Mouse (Mus musculus): ENCODE results near the gene Wfdc6a. TPM values are rescaled to one million over a fixed set of nuclear protein-coding genes. Genes with fewer than 3 reads are reported as not detected.

The Wfdc6a gene
- polyA plus RNA-seq, 2 experiments: 0.06 to 0.19 TPM

GRCm38 (mm10) chr2:164563339-164564038 lies 21.8 kb downstream of the Wfdc6a start:
- ATAC-seq (ENCODE audit: insufficient read depth) (no peak), DNase-seq (ENCODE audit: low read depth in 3 of 3, low spot score in 3 of 3) (no peak)
- under 1% methylated on average over 32 of the region's 32 CpGs for WGBS (ENCODE audit: insufficient replicate concordance)
- H3K4me3 ChIP-seq (ENCODE audit: insufficient read depth in 1 of 2, low read depth in 2 of 2, low read length in 2 of 2): peak overlapping the region; percentile 25 to 31; a peak in 3 of 4 replicates
- H3K4me2 ChIP-seq (ENCODE audit: low read depth): peak overlapping the region; percentile 55
- H3K4me1 ChIP-seq (replicated peaks; ENCODE audit: control insufficient read depth in 2 of 2, insufficient read depth in 2 of 2, low read length in 1 of 2): peaks cover 0 to 5% of the 10 kb centered on the region in 2 experiments; a peak in 1 of 4 replicates
- H3K27me3 ChIP-seq (ENCODE audit: control insufficient read depth, insufficient read depth, low read length): peaks cover 20% of the 10 kb centered on the region
- no peaks in the 10 kb centered on the region for H3K9me3 ChIP-seq (ENCODE audit: control insufficient read depth, low read length)
- no peak overlapping the region for H3K27ac ChIP-seq
- no peaks in the 10 kb centered on the region for H3K36me3 ChIP-seq (replicated peaks; ENCODE audit: control insufficient read depth, insufficient read depth, low read depth)
- H3K9ac ChIP-seq (replicated peaks): no peak overlapping the region
- peak; percentile 32; the same call in 1 of the 2 replicates for TF ChIP-seq CTCF (IDR thresholded peaks at IDR 0.05; ENCODE audit: low read depth)
- no peak for TF ChIP-seq EP300 (IDR thresholded peaks at IDR 0.05; ENCODE audit: low read depth)

- DNase-seq (ENCODE audit: low read depth in 3 of 3, low spot score in 3 of 3) (no peak), ATAC-seq (ENCODE audit: insufficient read depth) (no peak)
- Histone ChIP-seq H3K9me3 (ENCODE audit: control insufficient read depth, low read length) (no peaks in the 10 kb centered on the region), H3K4me2 (ENCODE audit: low read depth) (peak within 1 kb of the TSS; percentile 55), H3K4me1 (replicated peaks; ENCODE audit: control insufficient read depth in 2 of 2, insufficient read depth in 2 of 2, low read length in 1 of 2) (peaks cover 0 to 5% of the 10 kb centered on the region in 2 experiments; a peak in 1 of 4 replicates), H3K27ac (no peak within 1 kb of the TSS), H3K27me3 (ENCODE audit: control insufficient read depth, insufficient read depth, low read length) (peaks cover 20% of the 10 kb centered on the region), H3K4me3 (ENCODE audit: insufficient read depth in 1 of 2, low read depth in 2 of 2, low read length in 2 of 2) (peak within 1 kb of the TSS in 1 of 2 experiments; percentile 31; a peak in 2 of 4 replicates), H3K36me3 (replicated peaks; ENCODE audit: control insufficient read depth, insufficient read depth, low read depth) (no peaks in the 10 kb centered on the region), H3K9ac (replicated peaks) (no peak within 1 kb of the TSS)
- TF ChIP-seq CTCF (IDR thresholded peaks at IDR 0.05; ENCODE audit: low read depth) (no peak), EP300 (IDR thresholded peaks at IDR 0.05; ENCODE audit: low read depth) (no peak)
- 12% methylated on average over 24 of the region's 24 CpGs for WGBS (ENCODE audit: insufficient replicate concordance)
These were observed 22.7 kb downstream of the Wfdc6a start, which contains the start of gene Wfdc2 for GRCm38 (mm10) chr2:164562391-164563188. Gene Wfdc2 (plus strand): TSS chr2:164562413.

- H3K9ac ChIP-seq (replicated peaks): no peak overlapping the region
- H3K9me3 ChIP-seq (ENCODE audit: control insufficient read depth, low read length): no peaks in the 10 kb centered on the region
- no peaks in the 10 kb centered on the region for H3K36me3 ChIP-seq (replicated peaks; ENCODE audit: control insufficient read depth, insufficient read depth, low read depth)
- peaks cover 20% of the 10 kb centered on the region for H3K27me3 ChIP-seq (ENCODE audit: control insufficient read depth, insufficient read depth, low read length)
- 73% methylated on average over 8 of the region's 8 CpGs for WGBS (ENCODE audit: insufficient replicate concordance)
- no peak for DNase-seq (ENCODE audit: low read depth in 3 of 3, low spot score in 3 of 3)
- H3K4me3 ChIP-seq (ENCODE audit: insufficient read depth in 1 of 2, low read depth in 2 of 2, low read length in 2 of 2): no peak overlapping the region
- peaks cover 0 to 5% of the 10 kb centered on the region in 2 experiments; a peak in 1 of 4 replicates for H3K4me1 ChIP-seq (replicated peaks; ENCODE audit: control insufficient read depth in 2 of 2, insufficient read depth in 2 of 2, low read length in 1 of 2)
- ATAC-seq (ENCODE audit: insufficient read depth): no peak
- no peak overlapping the region for H3K4me2 ChIP-seq (ENCODE audit: low read depth)
- H3K27ac ChIP-seq: no peak overlapping the region
- TF ChIP-seq EP300 (IDR thresholded peaks at IDR 0.05; ENCODE audit: low read depth): no peak
- TF ChIP-seq CTCF (IDR thresholded peaks at IDR 0.05; ENCODE audit: low read depth): no peak
These were observed 25.1 kb downstream of the Wfdc6a start for GRCm38 (mm10) chr2:164560106-164560505.

- no peak for ATAC-seq (ENCODE audit: insufficient read depth)
- Histone ChIP-seq H3K36me3 (replicated peaks; ENCODE audit: control insufficient read depth, insufficient read depth, low read depth) (no peaks in the 10 kb centered on the region), H3K9ac (replicated peaks) (no peak overlapping the region), H3K4me2 (ENCODE audit: low read depth) (no peak overlapping the region), H3K27ac (no peak overlapping the region), H3K27me3 (ENCODE audit: control insufficient read depth, insufficient read depth, low read length) (peaks cover 14% of the 10 kb centered on the region), H3K4me1 (replicated peaks; ENCODE audit: control insufficient read depth in 2 of 2, insufficient read depth in 2 of 2, low read length in 1 of 2) (peaks cover 0 to 5% of the 10 kb centered on the region in 2 experiments; a peak in 1 of 4 replicates), H3K4me3 (ENCODE audit: insufficient read depth in 1 of 2, low read depth in 2 of 2, low read length in 2 of 2) (no peak overlapping the region), H3K9me3 (ENCODE audit: control insufficient read depth, low read length) (no peaks in the 10 kb centered on the region)
- 17% methylated on average over 16 of the region's 16 CpGs for WGBS (ENCODE audit: insufficient replicate concordance)
- TF ChIP-seq CTCF (IDR thresholded peaks at IDR 0.05; ENCODE audit: low read depth): no peak
- no peak for TF ChIP-seq EP300 (IDR thresholded peaks at IDR 0.05; ENCODE audit: low read depth)
- no peak for DNase-seq (ENCODE audit: low read depth in 3 of 3, low spot score in 3 of 3)
These were observed 26.1 kb downstream of the Wfdc6a start for GRCm38 (mm10) chr2:164558991-164559645.

All from liver, embryonic 14.5 days (tissue).